Mouse (Mus musculus) midbrain, postnatal 0 days (tissue): ENCODE results near the gene Tmbim4. TPM values are rescaled to one million over a fixed set of nuclear protein-coding genes. Genes with fewer than 3 reads are reported as not detected.

Experiments used
- ATAC-seq: fragments of 200-750 bp; cut with Nextera tagmentation; 2 replicates; pipeline ENCODE4 v1.8.0; 2017; ENCODE audit warnings: moderate number of reproducible peaks, mild to moderate bottlenecking, moderate TSS enrichment, moderate library complexity; ENCODE audit not compliant: low FRiP score
- DNase-seq: peaks from one replicate; pipeline ENCODE4 v3.0.0-alpha.2; 2015; ENCODE audit warnings: low spot score
- H3K27ac ChIP-seq: fragments of 300-500 bp; sonication (generic); 2 replicates; pipeline ENCODE4 v1.5.1; 2014; ENCODE audit warnings: low read depth, mild to moderate bottlenecking, low read length, mixed read lengths
- H3K27me3 ChIP-seq: fragments of 300-500 bp; sonication (generic); 2 replicates; pipeline ENCODE4 v1.6.1; 2014; ENCODE audit warnings: low read length, control low read depth, mixed read lengths; ENCODE audit not compliant: insufficient read depth
- H3K36me3 ChIP-seq: fragments of 300-500 bp; sonication (generic); 2 replicates; pipeline ENCODE4 v1.6.1; 2014; ENCODE audit warnings: low read length, control low read depth, mixed read lengths; ENCODE audit not compliant: insufficient read depth
- H3K4me1 ChIP-seq: fragments of 300-500 bp; sonication (generic); 2 replicates; pipeline ENCODE4 v1.6.1; 2014; ENCODE audit warnings: mild to moderate bottlenecking, control low read depth, antibody characterized with exemption, low read length, mixed read lengths; ENCODE audit not compliant: insufficient read depth
- H3K4me2 ChIP-seq: fragments of 300-500 bp; sonication (generic); 2 replicates; pipeline ENCODE4 v1.6.1; 2014; ENCODE audit warnings: low read depth, mild to moderate bottlenecking, low read length, mixed read lengths; ENCODE audit not compliant: poor library complexity, severe bottlenecking
- H3K4me3 ChIP-seq: fragments of 300-500 bp; sonication (generic); 2 replicates; pipeline ENCODE4 v1.5.1; 2014; ENCODE audit warnings: low read depth, mild to moderate bottlenecking, low read length, moderate library complexity
- H3K9ac ChIP-seq: fragments of 300-500 bp; sonication (generic); replicated peaks from 2 replicates; pipeline ENCODE4 v1.6.1; 2014; ENCODE audit warnings: mild to moderate bottlenecking, low read length, moderate library complexity, mixed read lengths; ENCODE audit not compliant: poor library complexity, severe bottlenecking
- H3K9me3 ChIP-seq: fragments of 300-500 bp; sonication (generic); 2 replicates; pipeline ENCODE4 v1.6.1; 2016; ENCODE audit warnings: low read length, control low read depth
- CTCF ChIP-seq: IDR thresholded peaks from 2 replicates; pipeline ENCODE4 v1.5.1; 2016; ENCODE audit warnings: antibody characterized with exemption, mild to moderate bottlenecking
- WGBS: fragments of 180-500 bp; shearing (Covaris S2); extraction: QIAGEN DNeasy Blood & Tissue Kit; methylation state at CpG from one replicate; pipeline ENCODE4 v1.1.7; 2014; 5-methylcytosine and 5-hydroxymethylcytosine counted together
- polyA plus RNA-seq: library from polyadenylated mRNA; unstranded; fragments of >200 nt; fragmentation: Nextera tagmentation; extraction: Ambion mirVana; gene quantifications from 2 replicates; pipeline ENCODE4 v1.2.1, GENCODE M21; 2015
- total RNA-seq: library from RNA; depleted of rRNA; stranded (reverse); fragments of >200 nt; gene quantifications from 2 replicates; pipeline ENCODE4 v1.2.3, GENCODE M21; 2014

Tmbim4 gene
- total and polyA plus RNA-seq, 2 experiments from 2014 or later: 70.6 to 109 TPM

DNA sequence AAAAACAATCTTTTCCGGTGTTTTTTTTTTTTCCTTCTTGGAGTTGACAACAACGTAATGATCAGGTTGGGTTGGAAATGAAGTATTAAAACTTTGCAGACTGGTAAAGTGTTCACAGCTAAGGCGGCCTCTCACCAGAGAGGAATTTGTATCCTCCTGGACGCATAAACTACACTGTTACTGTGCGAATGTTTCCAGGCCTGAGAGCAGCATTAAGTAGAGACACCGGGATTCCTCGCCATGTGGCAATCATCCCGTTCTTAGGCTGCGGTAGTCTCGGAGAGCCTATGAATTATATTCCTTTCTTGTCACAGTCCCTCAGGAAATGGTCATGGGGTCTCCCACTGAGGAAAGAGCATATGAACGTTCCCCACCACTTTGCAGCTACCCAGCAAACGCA, 66.4 kb downstream of the Tmbim4 start:
- ATAC-seq (no peak), DNase-seq (no peak)
- no peak for TF ChIP-seq CTCF
- H3K9ac ChIP-seq: no peak overlapping the region
- no peak overlapping the region for H3K27ac ChIP-seq
- H3K36me3 ChIP-seq: no peaks in the 10 kb centered on the region
- WGBS: 82% methylated on average over 12 of the region's 12 CpGs
- H3K4me2 ChIP-seq: no peak overlapping the region
- no peak overlapping the region for H3K4me3 ChIP-seq
- no peaks in the 10 kb centered on the region for H3K9me3 ChIP-seq
- peaks cover 3% of the 10 kb centered on the region; the same call in 1 of the 2 replicates for H3K4me1 ChIP-seq
- H3K27me3 ChIP-seq: no peaks in the 10 kb centered on the region

DNA sequence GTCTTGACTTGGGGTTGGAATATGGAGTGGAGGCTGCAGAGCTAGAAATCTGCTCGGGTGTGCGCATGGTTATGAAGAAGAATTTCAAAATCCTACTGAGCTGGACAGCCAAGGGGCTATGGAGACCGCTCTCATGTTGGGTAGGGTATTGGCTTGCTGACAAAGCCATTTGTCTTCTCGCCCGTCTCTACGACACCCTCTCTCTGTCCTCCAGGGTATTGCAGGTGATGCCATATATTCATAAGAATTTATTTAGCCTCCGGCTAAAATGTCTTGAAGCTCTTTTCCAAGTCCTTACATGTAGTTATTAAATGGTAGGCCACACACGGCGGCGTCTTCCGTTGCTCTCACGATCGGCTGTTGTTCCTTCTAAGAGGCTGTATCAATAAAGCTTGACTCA, 68.6 kb downstream of the Tmbim4 start:
- Histone ChIP-seq H3K9me3 (no peaks in the 10 kb centered on the region), H3K4me2 (no peak overlapping the region), H3K9ac (no peak overlapping the region), H3K4me1 (peaks cover 3% of the 10 kb centered on the region; the same call in 1 of the 2 replicates), H3K27me3 (no peaks in the 10 kb centered on the region), H3K36me3 (no peaks in the 10 kb centered on the region), H3K27ac (no peak overlapping the region), H3K4me3 (no peak overlapping the region)
- no peak for ATAC-seq
- WGBS: 93% methylated on average over 13 of the region's 13 CpGs
- TF ChIP-seq CTCF: no peak
- no peak for DNase-seq

DNA sequence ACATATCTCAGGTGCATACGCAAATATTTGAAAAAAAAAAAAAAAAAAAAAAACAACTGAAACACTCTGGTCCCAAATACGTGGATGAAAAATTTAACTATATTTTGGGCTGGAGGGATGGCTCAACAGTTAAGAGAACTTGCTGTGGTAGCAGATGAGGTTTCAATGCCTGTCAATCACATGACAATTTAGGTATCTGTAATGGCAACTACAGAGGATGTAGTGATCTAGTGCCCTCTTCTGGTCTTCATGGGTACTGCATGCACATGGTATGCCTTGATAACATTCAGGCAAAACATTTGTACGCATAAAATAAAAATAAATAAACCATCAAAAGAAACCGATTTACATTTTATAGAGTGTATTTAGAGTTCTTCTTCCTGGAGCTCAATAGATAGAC, 69.4 kb downstream of the Tmbim4 start:
- Histone ChIP-seq H3K27ac (no peak overlapping the region), H3K9me3 (no peaks in the 10 kb centered on the region), H3K4me1 (peaks cover 3% of the 10 kb centered on the region; the same call in 1 of the 2 replicates), H3K27me3 (no peaks in the 10 kb centered on the region), H3K9ac (no peak overlapping the region), H3K4me3 (no peak overlapping the region), H3K36me3 (no peaks in the 10 kb centered on the region), H3K4me2 (no peak overlapping the region)
- DNase-seq: peak; percentile 44
- ATAC-seq: no peak
- WGBS: 84% methylated on average over 4 of the region's 4 CpGs
- peak; percentile 74 for TF ChIP-seq CTCF

DNA sequence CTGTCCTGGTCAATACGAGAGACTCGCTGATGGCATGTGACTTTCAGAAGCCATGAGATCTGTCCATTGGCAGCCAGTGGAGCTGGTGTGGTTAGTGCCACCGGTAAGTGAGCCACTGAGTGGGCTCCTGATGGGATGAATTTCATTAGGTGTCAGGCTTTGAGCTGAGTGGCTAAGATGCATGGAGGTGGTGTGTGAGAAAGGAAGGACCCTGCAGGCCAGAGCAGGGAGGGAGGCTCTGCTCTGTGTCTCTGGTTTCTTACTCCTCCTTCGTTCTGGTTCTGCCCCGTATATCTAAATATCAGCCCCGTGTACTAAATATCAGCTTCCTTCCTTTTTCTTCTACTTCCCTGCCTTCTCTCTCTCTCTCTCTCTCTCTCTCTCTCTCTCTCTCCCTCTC, 69.9 kb downstream of the Tmbim4 start:
- no peak for TF ChIP-seq CTCF
- Histone ChIP-seq H3K4me2 (peak overlapping the region; percentile 53), H3K27ac (no peak overlapping the region), H3K9ac (no peak overlapping the region), H3K27me3 (no peaks in the 10 kb centered on the region), H3K36me3 (no peaks in the 10 kb centered on the region), H3K4me3 (no peak overlapping the region), H3K9me3 (no peaks in the 10 kb centered on the region), H3K4me1 (peaks cover 3% of the 10 kb centered on the region; the same call in 1 of the 2 replicates)
- DNase-seq: no peak
- ATAC-seq: no peak
- WGBS: 55% methylated on average over 6 of the region's 6 CpGs

DNA sequence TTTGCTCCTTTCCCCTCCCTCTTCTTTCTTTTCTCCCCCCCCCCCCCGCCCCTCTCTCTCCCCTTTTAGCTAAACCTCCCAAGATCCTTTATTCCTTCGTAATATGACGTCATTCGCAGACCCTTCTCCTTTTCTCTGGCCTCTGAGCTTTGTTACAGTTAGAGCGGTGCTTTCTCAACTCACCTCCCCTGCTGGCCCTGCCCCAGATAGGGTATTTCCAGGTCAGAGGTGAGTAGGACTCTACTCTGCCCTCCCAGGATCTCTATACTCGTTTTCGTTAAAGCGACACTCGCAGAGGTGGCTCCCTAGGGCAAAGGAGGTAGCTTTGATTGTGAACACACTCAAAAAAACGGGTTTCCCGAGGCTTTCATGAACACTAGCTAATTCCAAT, 70.5 kb downstream of the Tmbim4 start:
- Histone ChIP-seq H3K4me2 (peak overlapping the region; percentile 53), H3K27me3 (no peaks in the 10 kb centered on the region), H3K36me3 (no peaks in the 10 kb centered on the region), H3K27ac (no peak overlapping the region), H3K9ac (peak overlapping the region; percentile 5; the same call in 1 of the 2 replicates), H3K9me3 (no peaks in the 10 kb centered on the region), H3K4me1 (peaks cover 3% of the 10 kb centered on the region; the same call in 1 of the 2 replicates), H3K4me3 (peak overlapping the region; percentile 22)
- ATAC-seq: no peak
- no peak for DNase-seq
- 6% methylated on average over 10 of the region's 11 CpGs for WGBS
- TF ChIP-seq CTCF: no peak

DNA sequence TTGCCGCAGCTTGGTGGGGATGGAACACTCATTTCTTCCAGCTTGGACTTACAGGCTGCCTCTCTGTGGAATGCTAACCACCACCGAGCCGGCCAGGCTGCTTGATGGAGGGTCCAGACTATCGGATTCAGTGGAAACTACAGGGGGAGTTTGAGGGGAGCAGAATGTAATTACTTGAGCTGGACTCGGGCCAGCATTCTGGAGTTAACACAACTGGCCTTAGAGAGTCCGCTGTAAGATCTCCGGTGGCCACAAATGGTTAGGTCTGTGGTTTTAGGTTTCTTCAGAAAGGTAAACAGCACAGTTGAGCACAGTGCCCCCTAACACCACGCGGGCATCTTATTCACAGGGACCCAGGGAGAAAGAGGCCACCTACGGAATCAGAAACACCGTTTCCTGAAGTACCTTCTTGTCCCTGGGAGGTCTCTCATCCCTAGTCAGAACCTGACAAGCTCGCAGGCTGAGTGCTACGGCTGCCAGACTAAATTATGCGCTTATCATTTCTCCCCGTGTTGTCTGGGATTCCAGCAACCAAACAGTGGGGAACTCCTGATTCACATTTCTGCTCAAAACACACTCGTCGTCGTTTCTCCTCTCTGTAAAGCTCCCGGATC, 71.0 kb downstream of the Tmbim4 start:
- H3K9me3 ChIP-seq: no peaks in the 10 kb centered on the region
- no peaks in the 10 kb centered on the region for H3K27me3 ChIP-seq
- WGBS: 5% methylated on average over 19 of the region's 19 CpGs
- no peak overlapping the region for H3K27ac ChIP-seq
- no peaks in the 10 kb centered on the region for H3K36me3 ChIP-seq
- peak overlapping the region; percentile 53 for H3K4me2 ChIP-seq
- TF ChIP-seq CTCF: no peak; the same call in 1 of the 2 replicates
- H3K9ac ChIP-seq: peak overlapping the region; percentile 5; the same call in 1 of the 2 replicates
- H3K4me3 ChIP-seq: peak overlapping the region; percentile 22
- peaks cover 3% of the 10 kb centered on the region; the same call in 1 of the 2 replicates for H3K4me1 ChIP-seq
- ATAC-seq (no peak), DNase-seq (peak; percentile 59)
